Mouse (Mus musculus): Measurements from ENCODE around the gene Bmyc.
"Not testable (repeated sequence)": the region's sequence is repeated elsewhere in the genome, so short reads cannot be mapped to it uniquely, and the experiment has no call there.

Gene Bmyc

DNA sequence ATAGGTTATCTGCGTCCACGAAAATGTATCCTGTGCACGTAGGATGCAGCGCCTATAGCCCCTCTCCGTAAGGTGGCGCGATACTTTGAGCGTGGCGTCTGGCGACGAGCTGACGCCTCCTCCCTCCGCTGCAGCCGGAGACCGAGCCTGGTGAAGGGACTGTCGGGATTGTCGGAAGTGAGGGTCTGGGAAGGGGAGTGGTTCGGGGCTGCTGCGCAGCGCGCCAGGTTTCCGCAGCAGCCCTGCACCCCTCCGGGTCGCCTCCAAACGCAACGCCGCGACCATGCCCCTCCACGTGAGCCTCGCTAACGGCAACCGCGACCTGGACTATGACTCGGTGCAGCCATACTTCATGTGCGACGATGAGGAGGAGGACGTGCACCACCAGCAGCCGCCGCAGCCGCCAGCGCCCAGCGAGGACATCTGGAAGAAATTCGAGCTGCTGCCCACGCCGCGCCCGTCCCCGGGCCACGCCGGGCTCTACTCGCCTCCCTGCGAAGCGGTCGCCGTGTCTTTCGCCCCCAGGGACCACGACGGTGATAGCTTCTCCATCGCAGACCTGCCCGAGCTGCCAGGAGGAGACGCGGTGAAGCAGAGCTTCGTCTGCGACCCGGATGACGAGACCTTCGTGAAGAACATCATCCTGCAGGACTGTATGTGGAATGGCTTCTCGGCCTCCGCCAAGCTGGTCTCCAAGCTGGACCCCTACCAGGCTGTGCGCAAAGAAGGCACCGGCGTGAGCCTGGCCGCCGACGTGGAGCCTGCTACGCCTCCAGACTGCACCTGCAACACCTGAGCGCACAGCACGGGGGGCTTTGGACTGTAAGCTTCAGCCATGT, at the start of gene Bmyc:
Bmyc (plus strand) TSS at position 97 of the 839 bp plus-strand sequence.
- peak; percentile 91 for DNase-seq (ENCODE audit: low read depth, low spot score)

DNA sequence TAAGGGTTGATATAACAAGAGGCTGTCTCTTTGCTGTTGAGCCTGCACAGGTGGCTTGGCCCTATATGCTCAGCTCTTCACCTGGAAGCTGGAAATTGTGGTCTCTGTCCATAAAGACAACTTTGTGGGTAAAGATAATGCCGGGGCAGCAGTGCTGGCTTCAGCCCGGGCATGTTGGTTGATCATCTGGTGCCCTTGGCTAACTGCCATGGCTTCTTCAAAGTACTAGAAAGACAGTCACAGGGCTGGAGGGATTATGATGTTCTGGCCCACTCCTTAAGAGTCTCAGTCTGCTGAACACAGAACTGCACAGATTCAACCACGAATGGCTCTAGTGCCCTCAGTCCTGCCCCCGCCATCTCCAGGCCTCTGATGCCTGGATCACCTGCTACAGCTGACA, 49.3 kb upstream of the Bmyc start:
- DNase-seq (ENCODE audit: low read depth, low spot score) = no peak

DNA sequence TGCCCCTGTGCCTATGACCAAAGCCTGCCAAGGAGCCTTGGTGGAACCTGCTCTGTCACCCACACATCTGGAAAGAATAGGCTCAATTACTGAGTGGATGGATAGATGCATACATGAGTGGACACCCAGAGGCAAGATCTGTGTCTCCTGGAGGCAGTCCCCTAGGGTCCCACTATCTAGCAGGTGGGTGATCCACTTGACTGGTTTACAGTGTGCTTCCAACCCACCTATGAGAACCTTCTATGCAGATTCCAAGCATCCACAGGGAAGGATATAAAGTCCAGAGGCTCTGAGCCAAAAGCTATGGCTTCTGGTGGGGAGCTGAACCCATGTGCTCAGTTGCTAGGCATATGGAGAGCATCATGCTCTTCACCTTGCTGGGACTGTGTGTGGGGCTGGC, 48.9 kb upstream of the Bmyc start, which contains the start of gene Lcn5:
Lcn5 (plus strand) TSS at position 301 of the 400 bp plus-strand sequence.
- no peak for DNase-seq (ENCODE audit: low read depth, low spot score)

DNA sequence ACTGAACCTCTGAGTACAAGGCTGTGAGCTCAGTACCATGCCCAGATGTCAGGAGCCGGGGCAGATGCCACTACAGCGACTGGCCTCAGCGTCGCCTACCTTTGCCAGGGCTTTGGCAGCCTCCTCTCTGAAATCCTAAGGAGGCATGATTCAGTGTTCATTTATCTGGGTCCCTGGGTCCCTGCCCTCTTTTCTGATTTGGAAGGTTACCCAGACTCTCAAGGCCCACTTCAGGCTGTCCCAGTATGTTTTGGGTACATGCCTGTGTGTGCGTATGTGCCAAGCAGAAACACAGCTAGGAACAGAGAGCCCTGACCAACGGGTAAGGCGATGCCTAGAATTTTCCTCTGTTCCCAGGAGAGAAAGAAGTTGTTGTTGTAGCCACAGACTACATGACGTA, 46.3 kb upstream of the Bmyc start:
- DNase-seq (ENCODE audit: low read depth, low spot score) = no peak

DNA sequence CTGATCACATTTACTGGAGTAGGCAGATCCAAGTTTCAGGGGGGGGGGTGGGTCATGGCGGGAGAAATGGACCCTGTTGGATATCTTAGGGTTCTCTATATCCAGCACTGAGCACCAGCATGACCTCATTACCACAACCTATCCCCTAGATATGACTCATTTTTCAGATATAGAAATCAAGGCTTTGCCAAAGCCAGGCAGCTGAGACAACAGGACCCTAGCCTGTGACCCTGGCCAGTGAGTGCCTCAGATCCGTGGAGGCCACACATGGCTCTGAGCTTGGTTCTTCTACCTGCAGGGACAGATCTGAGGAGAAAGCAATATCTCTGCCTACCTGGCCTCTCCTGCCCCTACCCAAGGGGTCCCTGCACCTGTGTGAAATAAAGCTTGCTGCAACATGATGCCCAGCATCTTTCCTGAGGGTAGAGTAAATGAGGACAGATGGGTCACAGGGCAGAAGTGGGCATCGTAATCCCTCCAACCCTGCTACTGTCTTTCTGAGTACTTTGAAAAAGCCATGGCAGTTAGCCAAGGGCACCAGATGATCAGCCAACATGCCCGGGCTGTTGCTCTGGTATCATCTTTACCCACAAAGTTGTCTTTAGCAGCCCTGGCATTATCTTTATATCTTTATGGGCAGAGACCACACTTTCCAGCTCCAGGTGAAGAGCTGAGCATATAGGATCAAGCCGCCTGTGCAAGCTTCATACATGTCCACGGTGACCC, 45.1 kb upstream of the Bmyc start:
- no peak for DNase-seq (ENCODE audit: low read depth, low spot score)

DNA sequence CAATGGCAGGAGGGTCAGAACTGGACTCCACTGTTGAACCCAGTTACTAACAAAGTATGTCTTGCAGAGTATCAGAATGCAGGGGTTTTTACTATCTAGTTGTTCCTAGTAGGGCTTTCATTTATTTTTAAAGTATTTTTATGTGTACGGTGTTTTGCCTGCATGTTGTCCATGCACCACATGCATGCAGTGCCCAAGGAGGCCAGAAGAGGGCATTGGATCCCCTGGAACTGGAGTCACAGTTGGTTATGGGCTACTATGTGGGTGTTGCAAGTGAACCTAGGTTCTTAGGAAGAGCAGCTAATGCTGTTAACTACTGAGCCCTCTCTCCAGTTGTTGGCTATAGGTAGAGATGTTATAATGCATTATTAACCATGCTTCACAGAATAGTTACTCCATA, 43.0 kb upstream of the Bmyc start:
- DNase-seq (ENCODE audit: low read depth, low spot score) = peak; percentile 35

DNA sequence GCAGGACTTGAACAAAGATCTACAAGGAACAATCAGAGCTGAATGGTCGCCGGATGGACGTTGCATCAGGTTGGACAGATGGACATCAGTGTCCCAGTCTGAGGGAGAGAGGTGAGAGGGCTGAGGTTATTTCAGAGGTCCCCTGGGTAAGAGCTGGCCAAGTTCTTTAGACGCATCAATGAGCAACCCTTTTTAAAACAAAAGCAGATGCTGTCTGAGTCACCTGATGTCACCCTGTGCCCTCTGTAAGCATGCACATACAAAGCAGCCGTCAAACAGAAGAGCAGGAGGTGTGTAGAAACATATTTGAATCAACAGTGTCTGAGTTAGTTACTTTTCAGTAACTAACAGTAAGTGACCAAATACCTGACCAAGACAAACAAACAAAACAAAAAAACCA, 42.4 kb upstream of the Bmyc start:
- no peak for DNase-seq (ENCODE audit: low read depth, low spot score)

DNA sequence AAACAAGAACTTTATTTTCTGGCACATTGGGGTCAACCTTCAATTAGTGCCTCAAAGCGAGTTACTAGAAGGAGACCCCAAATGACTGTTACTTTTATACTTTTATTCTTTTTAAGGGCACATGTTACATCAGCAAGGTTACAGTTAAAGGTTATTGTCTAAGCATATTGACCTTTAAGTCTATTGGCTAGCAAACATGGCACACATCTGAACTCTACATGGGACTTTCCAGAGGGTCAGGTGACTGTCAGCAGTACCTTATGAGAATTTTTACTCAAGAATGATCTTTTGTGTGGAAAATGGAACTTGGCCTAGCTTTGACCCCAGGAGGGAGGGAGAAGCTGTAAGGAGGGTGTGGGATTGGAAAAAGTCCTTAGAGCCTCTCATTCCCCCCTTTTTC, 40.0 kb upstream of the Bmyc start:
- no peak for DNase-seq (ENCODE audit: low read depth, low spot score)

DNA sequence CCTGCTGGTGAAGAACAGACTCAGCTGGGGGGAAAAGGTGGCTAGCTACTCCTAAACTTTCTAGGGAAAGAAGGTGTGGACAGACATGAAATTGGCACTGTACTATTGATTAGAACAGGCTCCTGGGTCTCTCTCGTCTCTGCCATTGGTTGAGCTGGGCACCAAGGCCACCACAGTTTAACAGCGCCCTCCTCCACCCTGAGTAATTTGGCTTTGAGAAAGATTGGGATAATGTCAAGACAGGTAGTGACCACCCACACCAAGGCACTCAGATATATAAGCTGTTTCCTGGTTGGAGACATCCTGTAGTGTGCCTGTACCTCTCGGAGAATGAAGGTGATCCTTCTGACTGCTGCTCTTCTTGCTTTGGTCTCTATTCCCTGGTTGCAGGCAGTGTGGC, 30.1 kb upstream of the Bmyc start, which contains the start of gene Lcn6:
Lcn6 (plus strand) TSS at position 301 of the 400 bp plus-strand sequence.
- no peak for DNase-seq (ENCODE audit: low read depth, low spot score)

DNA sequence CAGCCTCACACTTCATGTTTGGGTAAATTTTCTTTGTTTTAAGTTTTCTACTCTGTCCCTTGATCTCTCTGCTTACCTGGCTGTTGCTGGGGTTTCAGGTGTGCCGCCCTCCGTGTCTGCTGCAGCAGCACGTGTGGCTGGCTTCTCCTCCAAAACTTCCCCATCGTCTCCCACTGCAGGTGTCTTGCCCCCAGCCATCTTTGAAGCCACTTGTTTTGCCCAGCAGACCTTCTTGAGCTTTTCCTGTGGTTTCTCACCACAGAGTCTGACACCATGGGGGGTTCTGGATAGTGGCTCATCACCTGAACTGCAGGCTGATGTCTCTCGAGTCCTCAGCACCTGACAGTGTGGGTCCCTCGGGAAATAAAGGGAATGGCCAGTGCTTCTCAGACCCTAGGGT, 27.0 kb upstream of the Bmyc start:
- no peak for DNase-seq (ENCODE audit: low read depth, low spot score)

DNA sequence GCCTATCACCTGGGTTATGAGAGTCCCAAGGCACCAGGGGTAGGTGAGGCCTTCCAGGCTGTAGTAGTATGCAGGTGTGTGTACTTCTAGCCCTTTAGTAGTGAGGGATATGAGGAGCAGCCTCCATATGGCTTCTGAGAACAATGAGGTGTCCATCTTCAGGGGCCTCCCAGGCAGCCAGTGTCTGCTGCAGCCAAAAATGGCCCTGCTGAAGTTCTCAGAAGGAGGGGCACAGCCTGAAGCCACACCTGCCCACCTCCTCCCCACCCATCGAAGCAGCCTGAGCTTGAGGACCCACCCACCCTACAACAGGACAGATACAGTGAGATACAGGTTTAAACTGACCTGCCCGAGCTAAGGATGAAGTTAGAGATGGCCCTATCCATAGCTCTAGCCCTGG, 24.1 kb upstream of the Bmyc start, which contains the start of gene Lcn10:
Lcn10 (plus strand) TSS at position 301 of the 400 bp plus-strand sequence.
- no peak for DNase-seq (ENCODE audit: low read depth, low spot score)

DNA sequence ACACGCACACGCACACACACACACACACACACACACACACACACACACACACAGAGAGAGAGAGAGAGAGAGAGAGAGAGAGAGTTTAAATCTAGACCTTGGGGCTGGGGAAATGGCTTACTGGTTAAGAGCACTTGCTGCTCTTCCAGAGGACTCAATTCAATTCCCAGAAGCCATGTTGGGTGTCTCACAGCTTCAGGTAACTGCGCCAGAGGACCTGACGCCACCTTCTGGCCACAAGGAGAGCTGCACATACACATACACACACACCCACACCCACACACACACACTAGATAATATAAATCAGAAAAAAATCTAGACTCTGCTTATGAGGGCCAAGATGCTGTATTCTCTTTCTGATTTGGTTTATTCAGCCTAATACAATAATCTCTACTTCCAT, 19.6 kb upstream of the Bmyc start:
- no peak for DNase-seq (ENCODE audit: low read depth, low spot score)

DNA sequence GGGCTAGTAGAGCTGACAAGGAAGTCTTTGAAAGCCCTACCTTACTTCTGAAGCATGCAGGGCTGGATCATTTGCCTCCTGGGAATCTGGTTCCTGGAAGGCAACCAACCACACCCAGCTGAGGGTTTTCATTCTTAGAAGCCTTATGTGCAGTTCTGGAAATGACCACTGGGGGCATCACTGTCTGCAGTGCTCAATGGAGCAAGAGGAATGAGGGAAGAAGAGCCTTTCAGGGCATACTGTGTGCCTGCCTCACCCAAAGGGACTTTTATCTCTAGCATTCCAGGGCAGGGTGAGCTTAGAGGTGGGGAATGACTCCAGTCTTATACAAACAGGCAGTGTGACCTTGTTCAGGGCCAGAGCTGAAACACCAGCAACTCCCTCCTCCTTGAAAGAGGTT, 11.9 kb upstream of the Bmyc start:
- peak; percentile 76 for DNase-seq (ENCODE audit: low read depth, low spot score)

DNA sequence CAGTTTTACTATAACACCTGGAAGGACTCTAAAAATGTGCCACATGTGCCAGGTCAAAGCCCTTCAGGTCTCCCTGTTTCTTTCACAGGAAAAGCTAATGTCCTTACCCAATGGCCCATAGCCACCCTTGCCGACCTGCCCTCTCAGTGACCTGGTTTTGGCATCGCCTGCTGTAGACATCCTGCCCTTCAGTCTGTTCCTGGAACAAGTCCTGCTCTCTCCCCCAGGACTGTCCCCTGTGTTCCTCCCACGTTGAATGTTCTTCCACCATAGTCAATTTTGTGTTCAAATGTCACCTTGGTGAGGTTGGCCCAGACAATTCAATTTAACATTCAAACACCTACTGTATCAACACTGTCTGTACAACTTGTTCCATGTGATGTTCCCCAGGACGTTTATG, 9.6 kb upstream of the Bmyc start:
- no peak for DNase-seq (ENCODE audit: low read depth, low spot score)

DNA sequence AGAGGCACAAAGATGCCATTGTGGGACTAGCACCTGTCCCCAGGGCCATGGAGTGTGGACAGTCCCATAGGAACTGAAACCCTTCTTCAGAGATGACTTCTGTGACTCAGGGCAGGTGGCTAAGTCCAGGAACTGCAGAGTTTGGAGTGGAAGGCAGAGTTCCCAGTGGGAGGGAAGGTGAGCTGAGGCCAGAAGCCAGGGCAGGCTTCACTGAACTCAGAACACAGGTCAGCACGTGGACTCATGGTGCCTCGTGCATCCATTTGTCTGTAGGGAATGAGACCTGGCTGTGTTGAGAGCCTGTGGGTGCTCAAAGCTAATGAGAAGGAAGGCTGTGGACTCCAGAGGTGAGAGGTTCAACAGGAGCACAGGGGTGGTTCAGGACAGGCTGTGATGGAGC, 7.8 kb upstream of the Bmyc start:
- DNase-seq (ENCODE audit: low read depth, low spot score) = no peak

DNA sequence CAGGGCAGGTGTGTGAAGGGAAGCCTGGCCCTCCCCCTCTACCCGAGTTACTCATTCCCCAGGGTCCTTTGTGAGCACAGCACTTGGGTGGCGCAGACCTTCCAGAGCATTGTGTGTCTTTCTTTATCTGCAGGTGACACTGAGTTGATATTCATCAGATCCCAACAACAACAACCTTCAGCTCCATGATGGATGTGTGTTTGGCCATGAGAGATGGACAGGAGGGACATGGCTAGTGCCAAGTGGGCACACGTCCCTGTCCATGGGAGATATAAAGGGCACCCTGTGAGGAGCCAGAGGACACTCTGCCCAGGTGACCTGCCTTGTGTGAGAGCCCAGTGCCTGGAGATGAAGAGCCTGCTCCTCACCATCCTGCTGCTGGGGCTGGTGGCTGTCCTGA, 6.8 kb upstream of the Bmyc start, which contains the start of gene Obp2a:
Obp2a (plus strand) TSS at position 301 of the 400 bp plus-strand sequence.
- not testable (repeated sequence) for DNase-seq (ENCODE audit: low read depth, low spot score)

DNA sequence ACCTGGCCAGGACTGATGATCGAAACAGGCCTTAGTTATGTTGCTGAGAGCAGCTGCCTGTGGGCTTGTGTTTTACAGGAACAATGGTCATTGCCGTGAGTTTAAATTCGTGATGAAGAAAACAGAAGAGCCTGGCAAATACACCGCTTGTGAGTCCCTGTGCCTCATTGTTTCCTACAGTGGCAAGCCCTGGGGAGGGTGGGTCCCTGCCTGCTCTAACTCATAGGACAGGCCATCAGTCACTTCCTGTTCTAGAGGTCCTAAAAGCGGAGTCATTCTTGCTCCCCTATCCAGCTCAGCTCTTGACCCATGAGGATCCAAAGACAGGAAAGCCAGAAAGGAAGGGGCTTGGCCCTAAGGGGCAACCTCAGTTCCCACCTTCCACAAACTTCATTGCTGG, 5.5 kb upstream of the Bmyc start:
- no peak for DNase-seq (ENCODE audit: low read depth, low spot score)

DNA sequence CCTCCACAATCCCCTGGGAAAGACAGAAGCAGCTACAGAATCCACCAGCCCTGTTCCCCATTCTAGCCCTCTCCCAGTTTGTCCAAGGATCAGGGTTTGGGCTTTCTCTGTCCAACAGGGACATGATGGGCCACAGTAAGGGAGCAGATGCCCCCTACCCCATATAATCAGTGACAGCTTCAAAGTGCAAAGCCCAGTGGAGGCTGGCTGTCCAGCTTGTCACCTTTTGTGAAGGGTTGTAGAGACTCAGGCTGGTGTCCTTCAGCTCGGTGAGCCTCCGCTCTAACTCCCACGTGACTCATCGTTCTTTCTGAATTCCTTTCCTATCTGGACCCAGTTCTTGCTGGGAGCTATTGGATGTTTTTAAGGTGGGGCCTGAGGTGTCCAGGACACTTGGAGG, 2.8 kb upstream of the Bmyc start:
- DNase-seq (ENCODE audit: low read depth, low spot score) = no peak

DNA sequence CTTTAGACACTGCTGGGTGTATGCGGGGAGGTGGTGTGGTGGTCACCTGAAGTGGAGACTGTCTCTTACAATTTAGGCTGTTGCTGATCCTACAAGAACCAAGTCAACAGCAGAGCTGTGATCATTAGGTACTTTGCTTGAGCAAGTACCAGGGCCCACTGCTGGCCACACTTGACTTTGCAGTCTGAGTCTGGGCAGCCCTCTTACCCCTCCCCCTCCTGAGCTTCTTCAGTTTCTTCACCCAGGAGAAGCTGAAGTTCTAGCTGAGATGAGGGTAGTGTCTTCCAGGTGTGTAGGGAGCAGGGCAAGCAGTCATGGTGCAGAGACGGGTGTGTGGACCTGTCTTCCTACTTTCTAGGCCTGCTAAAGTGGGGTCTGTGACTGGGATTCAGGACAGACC, 1.6 kb downstream of the Bmyc start:
- peak; percentile 23 for DNase-seq (ENCODE audit: low read depth, low spot score)

DNA sequence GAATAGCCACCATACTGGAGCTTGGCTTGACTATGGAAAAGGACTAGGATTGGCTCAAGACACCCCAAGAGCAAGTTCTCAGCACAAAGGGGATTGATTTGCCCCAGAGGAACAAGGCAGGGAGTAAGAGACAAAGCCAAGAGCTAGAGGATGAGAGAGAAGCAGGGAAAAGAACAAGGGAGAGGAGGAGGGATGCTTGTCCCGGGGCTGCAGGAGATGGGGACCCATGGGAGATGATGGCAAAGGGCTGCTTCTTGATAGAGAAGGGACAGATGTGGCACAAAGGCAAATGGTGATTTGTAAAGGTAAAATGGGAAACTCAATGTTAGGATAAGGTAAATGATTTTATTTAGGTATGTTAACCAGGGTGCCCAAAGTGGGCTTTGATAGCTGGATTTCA, 2.5 kb downstream of the Bmyc start:
- not testable (repeated sequence) for DNase-seq (ENCODE audit: low read depth, low spot score)

DNA sequence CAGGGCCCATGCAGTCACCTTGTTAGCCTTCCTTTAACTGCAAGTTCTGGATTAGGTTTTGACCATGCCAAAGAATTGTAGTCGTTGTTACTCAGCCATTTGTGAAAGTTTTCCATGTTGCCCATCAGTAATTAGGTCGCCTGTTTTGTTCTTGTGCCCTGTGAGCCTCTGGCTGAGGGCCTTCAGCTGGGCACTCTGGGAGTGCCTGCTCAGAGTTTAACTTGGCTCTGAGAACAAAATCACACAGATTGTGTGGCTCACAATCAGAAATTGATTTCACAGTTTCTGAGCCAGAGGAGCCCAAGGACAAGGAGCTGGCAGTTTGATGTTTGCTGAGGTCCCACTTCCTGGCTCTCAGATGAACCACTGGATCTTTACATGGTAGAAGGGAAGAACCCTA, 3.3 kb downstream of the Bmyc start:
- DNase-seq (ENCODE audit: low read depth, low spot score) = not testable (repeated sequence)

DNA sequence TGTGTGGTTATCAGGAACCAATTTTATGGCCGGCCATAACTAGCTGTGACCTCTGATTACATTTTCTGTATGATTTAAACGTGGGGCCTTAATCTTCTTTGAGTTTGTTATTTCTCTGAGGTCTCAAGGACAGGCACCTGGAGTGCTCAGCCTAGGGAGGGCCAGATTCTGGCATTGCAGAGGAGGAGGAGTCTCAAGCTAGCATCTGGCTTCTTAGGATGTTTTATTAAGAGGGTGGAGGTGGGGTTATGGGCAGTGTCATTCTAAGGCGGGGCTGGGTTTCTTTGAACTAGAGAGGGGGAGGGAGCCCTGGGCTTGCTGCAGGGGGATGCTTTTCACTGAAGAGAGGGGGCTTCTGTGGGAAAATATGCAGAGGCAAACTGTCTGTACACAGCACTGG, 5.1 kb downstream of the Bmyc start:
- DNase-seq (ENCODE audit: low read depth, low spot score) = peak; percentile 19

DNA sequence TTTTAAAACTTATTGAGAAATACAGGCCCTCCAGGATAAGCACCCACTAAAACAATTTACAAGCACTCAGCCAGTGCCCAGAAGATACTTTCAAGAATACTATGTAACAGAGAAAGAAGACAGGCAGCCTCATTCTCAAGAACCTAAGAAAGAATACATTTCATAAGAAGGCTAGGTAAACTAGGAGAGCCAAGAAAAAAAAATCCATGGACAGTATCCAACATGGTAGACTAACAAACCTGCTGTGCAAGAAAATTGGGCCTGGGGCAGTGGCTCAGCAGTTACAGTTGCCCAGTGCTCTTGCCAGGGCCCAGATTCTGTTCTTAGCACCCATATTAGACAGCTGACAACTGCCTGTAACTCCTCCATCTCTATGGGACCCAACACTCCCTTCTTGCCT, 10.7 kb downstream of the Bmyc start:
- no peak for DNase-seq (ENCODE audit: low read depth, low spot score)

All from mesoderm, embryonic 11.5 days (tissue).